Mouse (Mus musculus): ENCODE data around the gene Plin1. TPM values are rescaled to one million over a fixed set of nuclear protein-coding genes. Genes with fewer than 3 reads are reported as not detected.

Plin1 gene
- total and polyA plus RNA-seq, 3 experiments: not detected

DNA sequence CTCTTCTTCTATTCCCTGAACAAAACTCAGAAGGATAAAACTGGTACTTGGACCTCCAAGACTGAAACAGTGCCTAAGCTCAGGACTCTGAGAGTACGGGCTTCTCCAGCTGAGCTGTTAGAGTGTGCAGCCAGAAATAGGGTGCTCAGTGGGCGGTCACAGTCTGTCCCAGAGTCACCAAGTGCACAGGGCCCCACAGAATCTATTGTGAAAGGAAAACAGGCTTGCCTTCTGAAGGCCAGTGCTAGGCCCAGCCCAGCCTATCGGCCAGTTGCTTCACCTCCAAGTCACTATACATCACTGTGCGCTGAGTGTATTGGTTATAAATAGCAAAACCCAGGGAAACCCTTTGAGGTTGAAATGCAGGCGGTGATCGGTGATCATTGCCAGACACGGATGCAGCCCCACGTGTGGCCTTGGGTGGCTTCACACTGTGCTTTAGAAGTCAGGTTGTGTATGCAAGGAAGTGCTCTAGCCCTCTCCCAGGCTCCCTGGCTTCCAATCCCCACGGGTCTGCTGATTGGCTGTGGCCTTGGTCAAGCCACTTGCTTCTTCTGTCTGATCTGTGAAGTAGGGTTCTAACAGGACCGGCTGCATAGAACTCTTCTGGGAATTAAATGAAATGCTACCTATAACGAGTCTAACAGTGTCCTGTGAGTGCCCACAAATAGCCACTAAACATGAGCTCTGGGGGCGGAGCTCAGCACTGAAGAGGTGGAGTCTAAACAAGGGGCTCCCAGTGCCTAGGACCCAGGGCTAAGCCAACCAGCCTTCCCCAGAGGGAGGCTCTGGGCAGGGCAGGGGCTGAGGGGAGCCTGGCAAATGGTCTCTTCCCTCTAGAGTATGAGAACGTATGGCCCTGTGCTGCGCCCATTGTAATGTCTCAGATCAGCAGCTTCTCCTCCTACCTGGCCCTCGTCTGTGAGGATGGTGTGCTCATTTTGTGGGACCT, 39.1 kb upstream of the Plin1 start:
- H3K27me3 ChIP-seq (replicated peaks): peaks cover 2% of the 10 kb centered on the region
- H3K9ac ChIP-seq (ENCODE audit: insufficient read depth, low read depth): no peak overlapping the region
- no peak overlapping the region for H3K27ac ChIP-seq (ENCODE audit: insufficient read depth, low read depth)
- TF ChIP-seq CTCF (conservative IDR thresholded peaks at IDR 0.05 in 1 of 2, IDR thresholded peaks at IDR 0.05 in 1 of 2; ENCODE audit: low read depth in 2 of 2, low read length in 2 of 2): no peak
- no peak for TF ChIP-seq EP300 (IDR thresholded peaks at IDR 0.05; ENCODE audit: low read length)
- H3K4me3 ChIP-seq (replicated peaks in 1 of 3; ENCODE audit: low read depth in 2 of 3, low read length in 2 of 3, poor library complexity in 1 of 3): no peak overlapping the region
- dilution Hi-C loops (cut with MboI; ENCODE audit: extremely low pct_ligation_motif_present, extremely low pct_unique_long_range_greater_than_20kb, low sequenced_read_pairs) (no loop called here), in situ Hi-C loops (cut with MboI; ENCODE audit: low pct_ligation_motif_present, low pct_unique_long_range_greater_than_20kb, low sequenced_read_pairs) (no loop called here)
- DNase-seq (ENCODE audit: extremely low read depth): no peak
- H3K4me2 ChIP-seq (ENCODE audit: insufficient read depth, low read depth, poor library complexity, severe bottlenecking): no peak overlapping the region
- H3K36me3 ChIP-seq (replicated peaks in 1 of 2; ENCODE audit: control insufficient read depth in 1 of 2, insufficient read depth in 1 of 2, low read length in 1 of 2): no peaks in the 10 kb centered on the region
- H3K79me2 ChIP-seq (replicated peaks; ENCODE audit: control insufficient read depth, extremely low read depth, insufficient read depth, poor library complexity, severe bottlenecking): no peaks in the 10 kb centered on the region
- no peaks in the 10 kb centered on the region for H3K4me1 ChIP-seq (ENCODE audit: control insufficient read depth in 1 of 2, insufficient read depth in 2 of 2)
- H3K9me3 ChIP-seq (replicated peaks; ENCODE audit: low read length): no peaks in the 10 kb centered on the region

DNA sequence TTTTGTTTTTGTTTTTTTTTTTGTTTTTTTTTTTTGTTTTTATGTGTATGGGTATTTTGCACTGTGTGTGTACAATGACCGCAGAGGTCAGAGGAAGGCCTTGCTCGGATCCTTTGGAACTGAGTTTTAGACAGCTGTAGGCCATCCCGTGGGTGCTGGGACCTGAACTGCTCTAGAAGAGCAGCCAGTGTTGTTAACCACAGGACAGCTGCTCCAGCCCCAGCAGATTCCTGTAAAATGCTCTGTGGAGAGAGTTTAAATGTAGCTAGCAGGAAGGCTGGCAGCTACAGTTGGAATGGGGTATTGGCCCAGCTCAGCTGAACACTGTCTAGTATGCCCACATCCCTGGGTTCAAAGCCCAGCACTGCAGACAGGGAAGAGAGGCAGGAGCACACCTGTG, 37.0 kb upstream of the Plin1 start:
- in situ Hi-C loops (cut with MboI; ENCODE audit: low pct_ligation_motif_present, low pct_unique_long_range_greater_than_20kb, low sequenced_read_pairs): no loop called here

DNA sequence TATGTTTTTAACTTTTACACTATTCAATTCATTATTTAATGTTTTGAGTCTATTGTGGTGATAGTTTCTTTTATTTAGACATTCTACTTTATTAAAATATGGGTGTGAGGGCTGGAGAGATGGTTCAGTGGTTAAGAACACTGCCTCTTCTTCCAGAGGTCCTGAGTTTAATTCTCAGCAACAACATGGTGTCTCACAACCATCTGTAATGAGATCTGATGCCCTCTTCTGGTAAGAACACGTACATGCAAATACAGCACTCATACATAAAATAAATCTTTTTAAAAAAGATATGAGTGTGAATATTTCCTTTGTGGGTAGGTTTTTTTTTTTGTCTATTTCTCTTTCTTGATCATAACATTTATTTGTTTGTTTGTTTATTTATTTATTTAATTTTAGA, 33.3 kb upstream of the Plin1 start:
- H3K79me2 ChIP-seq (replicated peaks; ENCODE audit: control insufficient read depth, extremely low read depth, insufficient read depth, poor library complexity, severe bottlenecking): no peaks in the 10 kb centered on the region
- H3K4me2 ChIP-seq (ENCODE audit: insufficient read depth, low read depth, poor library complexity, severe bottlenecking): no peak overlapping the region
- H3K4me1 ChIP-seq (ENCODE audit: control insufficient read depth in 1 of 2, insufficient read depth in 2 of 2): no peaks in the 10 kb centered on the region
- H3K9ac ChIP-seq (ENCODE audit: insufficient read depth, low read depth): no peak overlapping the region
- TF ChIP-seq CTCF (conservative IDR thresholded peaks at IDR 0.05 in 1 of 2, IDR thresholded peaks at IDR 0.05 in 1 of 2; ENCODE audit: low read depth in 2 of 2, low read length in 2 of 2): peak in 1 of 2 experiments; percentile 44; a peak in 2 of 4 replicates
- no peak for TF ChIP-seq TBP (conservative IDR thresholded peaks at IDR 0.05; ENCODE audit: low read depth, low read length)
- dilution Hi-C loops (cut with MboI; ENCODE audit: extremely low pct_ligation_motif_present, extremely low pct_unique_long_range_greater_than_20kb, low sequenced_read_pairs) (no loop called here), in situ Hi-C loops (cut with MboI; ENCODE audit: low pct_ligation_motif_present, low pct_unique_long_range_greater_than_20kb, low sequenced_read_pairs) (no loop called here)
- H3K36me3 ChIP-seq (replicated peaks in 1 of 2; ENCODE audit: control insufficient read depth in 1 of 2, insufficient read depth in 1 of 2, low read length in 1 of 2): no peaks in the 10 kb centered on the region
- no peaks in the 10 kb centered on the region for H3K9me3 ChIP-seq (replicated peaks; ENCODE audit: low read length)
- no peak overlapping the region for H3K4me3 ChIP-seq (replicated peaks in 1 of 3; ENCODE audit: low read depth in 2 of 3, low read length in 2 of 3, poor library complexity in 1 of 3)
- DNase-seq (ENCODE audit: extremely low read depth): no peak
- H3K27ac ChIP-seq (ENCODE audit: insufficient read depth, low read depth): no peak overlapping the region
- H3K27me3 ChIP-seq (replicated peaks): no peaks in the 10 kb centered on the region

More for the DNA sequence above, 37.0 kb upstream of the Plin1 start:
- Histone ChIP-seq H3K27me3 (replicated peaks) (no peaks in the 10 kb centered on the region), H3K27ac (ENCODE audit: insufficient read depth, low read depth) (no peak overlapping the region), H3K79me2 (replicated peaks; ENCODE audit: control insufficient read depth, extremely low read depth, insufficient read depth, poor library complexity, severe bottlenecking) (no peaks in the 10 kb centered on the region), H3K9me3 (replicated peaks; ENCODE audit: low read length) (no peaks in the 10 kb centered on the region), H3K4me2 (ENCODE audit: insufficient read depth, low read depth, poor library complexity, severe bottlenecking) (no peak overlapping the region), H3K4me1 (ENCODE audit: control insufficient read depth in 1 of 2, insufficient read depth in 2 of 2) (no peaks in the 10 kb centered on the region), H3K36me3 (replicated peaks in 1 of 2; ENCODE audit: control insufficient read depth in 1 of 2, insufficient read depth in 1 of 2, low read length in 1 of 2) (no peaks in the 10 kb centered on the region), H3K4me3 (replicated peaks in 1 of 3; ENCODE audit: low read depth in 2 of 3, low read length in 2 of 3, poor library complexity in 1 of 3) (no peak overlapping the region), H3K9ac (ENCODE audit: insufficient read depth, low read depth) (no peak overlapping the region)
- dilution Hi-C loops (cut with MboI; ENCODE audit: extremely low pct_ligation_motif_present, extremely low pct_unique_long_range_greater_than_20kb, low sequenced_read_pairs): no loop called here
- TF ChIP-seq ZNF384 (IDR thresholded peaks at IDR 0.05; ENCODE audit: low read depth, low read length) (no peak), POLR2A (IDR thresholded peaks at IDR 0.05; ENCODE audit: low read depth, low read length) (no peak), NRF1 (IDR thresholded peaks at IDR 0.05; ENCODE audit: low read depth, low read length) (no peak), TCF12 (IDR thresholded peaks at IDR 0.05; ENCODE audit: low read depth, low read length) (no peak), ZKSCAN1 (IDR thresholded peaks at IDR 0.05; ENCODE audit: borderline replicate concordance, low read depth, low read length) (no peak), ZMIZ1 (IDR thresholded peaks at IDR 0.05; ENCODE audit: low read depth, low read length) (no peak), USF2 (conservative IDR thresholded peaks at IDR 0.05; ENCODE audit: low read depth, low read length) (no peak), RAD21 (IDR thresholded peaks at IDR 0.05; ENCODE audit: low read depth, low read length) (no peak), PAX5 (IDR thresholded peaks at IDR 0.05; ENCODE audit: low read length) (no peak), EP300 (IDR thresholded peaks at IDR 0.05; ENCODE audit: low read length) (no peak), ETS1 (conservative IDR thresholded peaks at IDR 0.05; ENCODE audit: low read depth, low read length) (no peak), SIN3A (IDR thresholded peaks at IDR 0.05; ENCODE audit: low read length) (no peak), MYC (IDR thresholded peaks at IDR 0.05; ENCODE audit: low read depth, low read length) (no peak), ZC3H11A (IDR thresholded peaks at IDR 0.05; ENCODE audit: low read depth, low read length) (no peak)
- DNase-seq (ENCODE audit: extremely low read depth): no peak
